Mouse (Mus musculus) stomach, postnatal 0 days (tissue): ENCODE measurements at regions not wholly inside any gene's neighbourhood (a gene's known extent, or its start where the extent isn't known, plus 50 kb on each side); places are given as distances from the start of the nearest gene placed in this dataset.

Experiments used
- CTCF ChIP-seq: IDR thresholded peaks from 2 replicates; pipeline ENCODE4 v1.5.1; 2016; ENCODE audit warnings: antibody characterized with exemption, low read depth, mild to moderate bottlenecking, moderate library complexity
- EP300 ChIP-seq: optimal IDR thresholded peaks from 2 replicates; pipeline ENCODE3; 2016; ENCODE audit warnings: antibody characterized with exemption

GRCm38 (mm10) chr14:120770579-120770978 lies 140.4 kb upstream of the Ipo5 start:
- TF ChIP-seq CTCF (no peak), EP300 (no peak)
